Mouse (Mus musculus) adrenal gland, adult 18-20 months (tissue): ENCODE measurements at regions not wholly inside any gene's neighbourhood (a gene's known extent, or its start where the extent isn't known, plus 50 kb on each side); places are given as distances from the start of the nearest gene placed in this dataset.
"Not testable (repeated sequence)": the region's sequence is repeated elsewhere in the genome, so short reads cannot be mapped to it uniquely, and the experiment has no call there.

Source experiments
- DNase-seq, 2 experiments: peaks; one replicate each; pipeline ENCODE4 v3.0.0; 2021 to 2022; ENCODE audit warnings: low spot score in 2 of 2

GRCm38 (mm10) chr16:30188769-30189430 lies 78.4 kb downstream of the Cpn2 start:
- DNase-seq, result peak; percentile 65 to 71

- no peak for DNase-seq
These were observed 76.9 kb downstream of the Cpn2 start for GRCm38 (mm10) chr16:30190351-30190750.

- DNase-seq, result no peak
These were observed 76.3 kb downstream of the Cpn2 start for GRCm38 (mm10) chr16:30190935-30191514.

- DNase-seq, result peak in 1 of 2 experiments; percentile 38
These were observed 73.7 kb downstream of the Cpn2 start for GRCm38 (mm10) chr16:30193294-30194261.

GRCm38 (mm10) chr16:30194836-30195235 lies 72.5 kb downstream of the Cpn2 start:
- DNase-seq, result no peak

GRCm38 (mm10) chr16:30195859-30196258 lies 71.4 kb downstream of the Cpn2 start:
- DNase-seq, result not testable (repeated sequence)

GRCm38 (mm10) chr16:30197351-30197750 lies 69.9 kb downstream of the Cpn2 start:
- DNase-seq, result no peak

GRCm38 (mm10) chr16:30199836-30200235 lies 67.5 kb downstream of the Cpn2 start:
- no peak for DNase-seq

- DNase-seq, result no peak
These were observed 63.2 kb downstream of the Cpn2 start for GRCm38 (mm10) chr16:30204144-30204543.

- no peak for DNase-seq
These were observed 61.9 kb downstream of the Cpn2 start for GRCm38 (mm10) chr16:30205314-30205815.

- no peak for DNase-seq
These were observed 61.4 kb downstream of the Cpn2 start for GRCm38 (mm10) chr16:30205816-30206356.
